8 mouse cellular contexts compared by ENCODE assay signal in genomic region chr5:117286831-117287822, GRCm38 (mm10). TPM values are rescaled to one million over a fixed set of nuclear protein-coding genes. Genes with fewer than 3 reads are reported as not detected.
DNase-seq lines count a peak whose midpoint lies in the region; ATAC-seq and TF ChIP-seq lines count a peak whose summit lies in the region.

Gene Pebp1, minus strand, starts transcription at chr5:117287625.

- peak; percentile 97 for DNase-seq in gastrocnemius, postnatal 10 days
- peak; percentile 96 for DNase-seq in induced T-regulatory cell, adult 2 months (ENCODE audit: low read depth)
- peak; percentile 78 to 95 for DNase-seq in left cerebral cortex, adult 9 months (ENCODE audit: low spot score in 2 of 2)
- DNase-seq in right cerebral cortex, postnatal 14 days, result peak; percentile 95
- peak; percentile 93 to 97 for DNase-seq in urinary bladder, postnatal 36 days (ENCODE audit: low spot score in 2 of 2)

- TF ChIP-seq CTCF in cortical plate, adult 2 months (IDR thresholded peaks at IDR 0.05; ENCODE audit: extremely low read depth, insufficient read depth, low read length), result no peak

- TF ChIP-seq POLR2A in cortical plate, adult 2 months (IDR thresholded peaks at IDR 0.05; ENCODE audit: extremely low read depth, insufficient read depth, low read length), result peak; percentile 53; the same call in 1 of the 2 replicates

- H3K4me3 ChIP-seq in cortical plate, adult 2 months (ENCODE audit: insufficient read depth, low read length), result peak within 1 kb of the TSS; percentile 79

- no peak within 1 kb of the TSS for H3K27ac ChIP-seq in cortical plate, adult 2 months (ENCODE audit: insufficient read depth, low read length)

- peaks cover 2% of the 10 kb centered on the region; the same call in 1 of the 2 replicates for H3K4me1 ChIP-seq in cortical plate, adult 2 months (ENCODE audit: control insufficient read depth, insufficient read depth, low read length)

- peak; percentile 98 for ATAC-seq in activated CD4-positive, CD25-positive, alpha-beta regulatory T cell, adult 4 months
- peak; percentile 97 for ATAC-seq in megakaryocyte progenitor cell, adult 5-6 weeks (replicated peaks; ENCODE audit: poor library complexity)

RNA-seq across cellular contexts. Expression of gene Pebp1, which starts in this region (rescaled TPM):
- 100 to 1,000 TPM; 119 to 153 TPM for polyA plus RNA-seq in activated CD4-positive, CD25-positive, alpha-beta regulatory T cell, adult 4 months (2017; shearing (Covaris generic))
- 738 and 746 TPM in 2 replicates for polyA plus RNA-seq in cortical plate, adult 2 months (2012; rRNA removed)
- 100 to 1,000 TPM; 307 to 317 TPM for total RNA-seq in gastrocnemius, postnatal 10 days (2021)
- 286 and 347 TPM in 2 replicates for total RNA-seq in megakaryocyte progenitor cell, adult 5-6 weeks (2015)
- total RNA-seq in megakaryocyte progenitor cell, adult 5-6 weeks (2017), result 131 and 158 TPM in 2 replicates
